Comparison of ENCODE assay signal across 22 mouse cellular contexts in the genomic region with DNA sequence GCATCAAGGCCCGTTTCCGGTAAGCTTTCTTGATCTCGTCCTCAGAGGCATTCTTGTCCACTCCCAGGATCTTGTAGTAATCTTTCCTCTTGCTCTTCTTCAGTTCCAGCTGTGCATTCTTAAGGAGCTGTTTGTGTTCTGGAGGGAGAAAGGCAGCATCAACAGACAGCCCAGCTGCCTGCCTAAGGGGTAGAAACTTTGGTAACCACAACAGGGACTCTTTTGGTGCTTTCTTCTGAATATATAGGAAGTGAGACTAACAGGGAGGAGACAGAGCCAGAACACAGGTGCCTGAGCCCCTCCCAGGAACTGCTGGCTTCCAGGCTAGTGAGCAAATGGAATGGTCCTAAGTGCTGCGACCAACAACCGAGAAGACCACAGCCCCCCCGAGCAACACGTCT. TPM values are rescaled to one million over a fixed set of nuclear protein-coding genes. Genes with fewer than 3 reads are reported as not detected.
DNase-seq lines count a peak whose midpoint lies in the region; ATAC-seq and TF ChIP-seq lines count a peak whose summit lies in the region.
"Had no signal": no experiment of that assay in that cellular context is flagged by ENCODE, and none has a peak within 500 bp of the region (broad histone marks: within the 10 kb centered on the region; RNA-seq: fewer than 3 reads in every experiment).

No protein-coding gene starts in this region.

- no peaks in the 10 kb centered on the region for H3K9me3 ChIP-seq in heart, embryonic 16.5 days (replicated peaks; ENCODE audit: control insufficient read depth, low read length)
- no peaks in the 10 kb centered on the region for H3K9me3 ChIP-seq in lung, postnatal 0 days (ENCODE audit: low read length)
- H3K9me3 ChIP-seq: embryonic facial prominence, embryonic 15.5 days; G1E; heart, embryonic 13.5 days; liver, embryonic 12.5 days; megakaryocyte, embryonic 14.5 days had no signal

- no peak overlapping the region for H3K4me3 ChIP-seq in heart, embryonic 16.5 days (ENCODE audit: low read length)
- no peak overlapping the region for H3K4me3 ChIP-seq in lung, postnatal 0 days (ENCODE audit: low read depth, low read length)
- H3K4me3 ChIP-seq: embryonic facial prominence, embryonic 15.5 days; heart, embryonic 13.5 days; liver, embryonic 12.5 days; megakaryocyte, embryonic 14.5 days had no signal

- H3K9ac ChIP-seq in heart, embryonic 16.5 days (ENCODE audit: low read length) = no peak overlapping the region
- no peak overlapping the region for H3K9ac ChIP-seq in lung, postnatal 0 days (replicated peaks; ENCODE audit: low read depth)
- H3K9ac ChIP-seq: embryonic facial prominence, embryonic 15.5 days; heart, embryonic 13.5 days; liver, embryonic 12.5 days had no signal

- TF ChIP-seq CTCF in lung, postnatal 0 days (IDR thresholded peaks at IDR 0.05) = no peak

- WGBS in heart, embryonic 16.5 days = 83% methylated on average over 7 of the region's 7 CpGs
- 92% methylated on average over 7 of the region's 7 CpGs for WGBS in lung, postnatal 0 days

- peaks cover 69% of the 10 kb centered on the region for H3K36me3 ChIP-seq in heart, embryonic 16.5 days (ENCODE audit: control insufficient read depth, insufficient read depth)
- H3K36me3 ChIP-seq in lung, postnatal 0 days (ENCODE audit: insufficient read depth, low read length) = peaks cover 61% of the 10 kb centered on the region

- no peak overlapping the region for H3K4me2 ChIP-seq in heart, embryonic 16.5 days (ENCODE audit: low read depth, low read length)
- no peak overlapping the region for H3K4me2 ChIP-seq in lung, postnatal 0 days (replicated peaks; ENCODE audit: low read depth, low read length)
- H3K4me2 ChIP-seq: embryonic facial prominence, embryonic 15.5 days; heart, embryonic 13.5 days; liver, embryonic 12.5 days had no signal

- no peak for TF ChIP-seq EP300 in lung, postnatal 0 days (IDR thresholded peaks at IDR 0.05)

- ATAC-seq in heart, embryonic 16.5 days (replicated peaks; ENCODE audit: extremely low read depth, insufficient read depth, low FRiP score) = no peak
- ATAC-seq in CD4-positive, CD25-positive, alpha-beta regulatory T cell, adult 4 months = peak; percentile 44
- ATAC-seq in lung, postnatal 0 days = no peak
- ATAC-seq: hindbrain, postnatal 0 days; liver, embryonic 12.5 days; midbrain, embryonic 16.5 days had no signal

- no peaks in the 10 kb centered on the region for H3K27me3 ChIP-seq in heart, embryonic 16.5 days (ENCODE audit: control insufficient read depth, insufficient read depth, low read length)
- no peaks in the 10 kb centered on the region for H3K27me3 ChIP-seq in lung, postnatal 0 days (replicated peaks; ENCODE audit: insufficient read depth, low read length)
- H3K27me3 ChIP-seq: embryonic facial prominence, embryonic 15.5 days; heart, embryonic 13.5 days; liver, embryonic 12.5 days; megakaryocyte, embryonic 14.5 days had no signal

- peak overlapping the region; percentile 15; the same call in 1 of the 2 replicates for H3K27ac ChIP-seq in heart, embryonic 16.5 days (ENCODE audit: low read length)
- no peak overlapping the region for H3K27ac ChIP-seq in lung, postnatal 0 days (ENCODE audit: low read length)
- H3K27ac ChIP-seq: embryonic facial prominence, embryonic 15.5 days; heart, embryonic 13.5 days; hindbrain, postnatal 0 days; liver, embryonic 12.5 days had no signal

- peaks cover 7% of the 10 kb centered on the region for H3K4me1 ChIP-seq in heart, embryonic 16.5 days (ENCODE audit: control insufficient read depth, insufficient read depth, low read length)
- no peaks in the 10 kb centered on the region for H3K4me1 ChIP-seq in lung, postnatal 0 days (ENCODE audit: insufficient read depth, low read depth, low read length)
- H3K4me1 ChIP-seq: embryonic facial prominence, embryonic 15.5 days; liver, embryonic 12.5 days had no signal

- DNase-seq in heart, adult 18-20 months = no peak
- peak; percentile 50 for DNase-seq in induced T-regulatory cell, adult 2 months (ENCODE audit: low read depth)
- peak; percentile 59 for DNase-seq in thymus, postnatal 0 days (ENCODE audit: low spot score)
- DNase-seq in lung, postnatal 0 days (ENCODE audit: low spot score) = no peak
- DNase-seq in cerebellum, postnatal 25 days = no peak
- no peak for DNase-seq in adrenal gland, adult 8-10 months
- DNase-seq: adrenal gland, postnatal 14 days; cerebellum, adult 8-10 months; embryo, embryonic 11 days; kidney, adult 8-10 months; kidney, postnatal 36 days; layer of hippocampus, postnatal 36 days had no signal

RNA-seq across cellular contexts. Expression of a gene that starts 9.9 kb away (rescaled TPM):
- polyA plus RNA-seq in heart, embryonic 16.5 days (2015; fragmentation: Nextera tagmentation; extraction: Ambion mirVana) = 24.8 and 32.1 TPM in 2 replicates
- total RNA-seq in heart, adult 18-20 months (2021) = 1 to 10 TPM; 6.1 to 7.7 TPM
- polyA plus RNA-seq in CD4-positive, CD25-positive, alpha-beta regulatory T cell, adult 4 months (2017; shearing (Covaris generic)) = 100 to 1,000 TPM; 185 to 348 TPM
- 167 and 169 TPM in 2 replicates for polyA plus RNA-seq in thymus, postnatal 0 days (2015; fragmentation: Nextera tagmentation; extraction: Ambion mirVana)
- polyA plus RNA-seq in lung, postnatal 0 days (2015; fragmentation: Nextera tagmentation; extraction: Ambion mirVana) = 31.4 and 33.8 TPM in 2 replicates
- total RNA-seq in adrenal gland, adult 8-10 months (2022) = 10 to 100 TPM; 47.5 to 85.0 (median 71.9) TPM

RNA-seq across cellular contexts. Expression of a gene that starts 34.5 kb away (rescaled TPM):
- polyA plus RNA-seq in heart, embryonic 16.5 days (2015; fragmentation: Nextera tagmentation; extraction: Ambion mirVana) = 78.8 and 81.5 TPM in 2 replicates
- total RNA-seq in heart, adult 18-20 months (2021) = 10 to 100 TPM; 48.6 to 50.6 TPM
- polyA plus RNA-seq in CD4-positive, CD25-positive, alpha-beta regulatory T cell, adult 4 months (2017; shearing (Covaris generic)) = 10 to 100 TPM; 27.1 to 30.3 TPM
- polyA plus RNA-seq in thymus, postnatal 0 days (2015; fragmentation: Nextera tagmentation; extraction: Ambion mirVana) = 39.7 and 41.2 TPM in 2 replicates
- 58.6 and 59.9 TPM in 2 replicates for polyA plus RNA-seq in lung, postnatal 0 days (2015; fragmentation: Nextera tagmentation; extraction: Ambion mirVana)
- 10 to 100 TPM; 34.3 to 37.3 (median 36.7) TPM for total RNA-seq in adrenal gland, adult 8-10 months (2022)

RNA-seq across cellular contexts. Expression of a gene that starts 35.4 kb away (rescaled TPM):
- 219 and 228 TPM in 2 replicates for polyA plus RNA-seq in heart, embryonic 16.5 days (2015; fragmentation: Nextera tagmentation; extraction: Ambion mirVana)
- total RNA-seq in heart, adult 18-20 months (2021) = 100 to 1,000 TPM; 126 to 128 TPM
- polyA plus RNA-seq in CD4-positive, CD25-positive, alpha-beta regulatory T cell, adult 4 months (2017; shearing (Covaris generic)) = 100 to 1,000 TPM; 426 to 510 TPM
- 191 and 202 TPM in 2 replicates for polyA plus RNA-seq in thymus, postnatal 0 days (2015; fragmentation: Nextera tagmentation; extraction: Ambion mirVana)
- polyA plus RNA-seq in lung, postnatal 0 days (2015; fragmentation: Nextera tagmentation; extraction: Ambion mirVana) = 99.1 and 113 TPM in 2 replicates
- total RNA-seq in adrenal gland, adult 8-10 months (2022) = 100 to 1,000 TPM; 204 to 279 (median 249) TPM

RNA-seq across cellular contexts. Expression of a gene that starts 39.2 kb away (rescaled TPM):
- 0.85 and 0.94 TPM in 2 replicates for polyA plus RNA-seq in heart, embryonic 16.5 days (2015; fragmentation: Nextera tagmentation; extraction: Ambion mirVana)
- under 1 TPM; 0.17 to 0.46 TPM for total RNA-seq in heart, adult 18-20 months (2021)
- under 1 TPM in 1 of 2 experiments, not detected in 1; 0.24 TPM for polyA plus RNA-seq in CD4-positive, CD25-positive, alpha-beta regulatory T cell, adult 4 months (2017; shearing (Covaris generic))
- 0.56 and 0.57 TPM in 2 replicates for polyA plus RNA-seq in thymus, postnatal 0 days (2015; fragmentation: Nextera tagmentation; extraction: Ambion mirVana)
- polyA plus RNA-seq in lung, postnatal 0 days (2015; fragmentation: Nextera tagmentation; extraction: Ambion mirVana) = 3.5 and 4.9 TPM in 2 replicates
- total RNA-seq in adrenal gland, adult 8-10 months (2022) = 1 to 10 TPM; 4.4 to 6.4 (median 5.4) TPM
- total RNA-seq: hematopoietic stem cell, adult 5-6 weeks had no signal

RNA-seq across cellular contexts. Expression of a gene that starts 56.8 kb away (rescaled TPM):
- 64.4 and 67.1 TPM in 2 replicates for polyA plus RNA-seq in heart, embryonic 16.5 days (2015; fragmentation: Nextera tagmentation; extraction: Ambion mirVana)
- 10 to 100 TPM; 35.6 to 80.9 TPM for total RNA-seq in heart, adult 18-20 months (2021)
- 100 to 1,000 TPM; 102 to 153 TPM for polyA plus RNA-seq in CD4-positive, CD25-positive, alpha-beta regulatory T cell, adult 4 months (2017; shearing (Covaris generic))
- 99.2 and 109 TPM in 2 replicates for polyA plus RNA-seq in thymus, postnatal 0 days (2015; fragmentation: Nextera tagmentation; extraction: Ambion mirVana)
- polyA plus RNA-seq in lung, postnatal 0 days (2015; fragmentation: Nextera tagmentation; extraction: Ambion mirVana) = 85.7 and 92.9 TPM in 2 replicates
- total RNA-seq in adrenal gland, adult 8-10 months (2022) = 1,000 to 10,000 TPM; 1,202 to 1,723 (median 1,362) TPM

Comparison
In these comparisons a context has a peak if more than half of its experiments do, and no peak if none do; other contexts are left out.
1. DNase-seq: peak in induced T-regulatory cell, adult 2 months (single experiment) and thymus, postnatal 0 days (single experiment); none in heart, adult 18-20 months (0 of 2), lung, postnatal 0 days (single experiment), cerebellum, postnatal 25 days (0 of 2) and adrenal gland, adult 8-10 months (single experiment).